ENCODE assay signal across 9 mouse cellular contexts in the genomic region with DNA sequence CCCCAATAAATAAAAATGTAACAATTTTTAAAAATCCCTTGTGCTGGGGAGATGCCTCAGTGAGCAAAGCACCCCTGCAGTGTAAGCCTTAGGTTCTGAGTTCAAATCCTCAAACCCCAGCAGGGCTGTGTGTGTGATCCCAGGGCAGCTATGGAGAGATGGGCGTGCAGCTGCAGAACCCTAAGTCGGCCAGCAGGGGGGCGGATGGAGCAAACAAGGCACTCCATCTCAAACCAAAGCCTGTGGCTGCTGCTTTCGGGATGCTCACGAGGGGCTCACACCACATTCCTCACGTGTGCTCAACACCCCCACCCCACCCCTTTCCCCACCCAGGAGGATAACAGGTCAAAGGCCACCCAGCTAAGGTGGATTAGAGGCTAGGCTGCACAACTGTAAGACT. TPM values are rescaled to one million over a fixed set of nuclear protein-coding genes. Genes with fewer than 3 reads are reported as not detected.
DNase-seq lines count a peak whose midpoint lies in the region; ATAC-seq and TF ChIP-seq lines count a peak whose summit lies in the region.
"Had no signal": no experiment of that assay in that cellular context is flagged by ENCODE, and none has a peak within 500 bp of the region (broad histone marks: within the 10 kb centered on the region; RNA-seq: fewer than 3 reads in every experiment).

No protein-coding gene starts in this region.

- TF ChIP-seq CTCF in midbrain, postnatal 0 days (IDR thresholded peaks at IDR 0.05) = peak; percentile 69

- 7% methylated on average over 6 of the region's 6 CpGs for WGBS in forebrain, embryonic 12.5 days
- 5% methylated on average over 6 of the region's 6 CpGs for WGBS in hindbrain, embryonic 14.5 days
- WGBS in midbrain, postnatal 0 days = 2% methylated on average over 6 of the region's 6 CpGs

- no peaks in the 10 kb centered on the region for H3K27me3 ChIP-seq in forebrain, embryonic 12.5 days
- no peaks in the 10 kb centered on the region for H3K27me3 ChIP-seq in hindbrain, embryonic 14.5 days (ENCODE audit: control insufficient read depth, insufficient read depth, low read length)
- no peaks in the 10 kb centered on the region for H3K27me3 ChIP-seq in midbrain, postnatal 0 days (ENCODE audit: insufficient read depth, low read length)

- 0 out of 2 replicates have a peak, but pooled peaks cover 5% of the 10 kb centered on the region for H3K36me3 ChIP-seq in forebrain, embryonic 12.5 days (replicated peaks)
- H3K36me3 ChIP-seq in hindbrain, embryonic 14.5 days (replicated peaks; ENCODE audit: control insufficient read depth, insufficient read depth) = no peaks in the 10 kb centered on the region
- H3K36me3 ChIP-seq in midbrain, postnatal 0 days (ENCODE audit: insufficient read depth, low read length) = no peaks in the 10 kb centered on the region

- H3K4me3 ChIP-seq in forebrain, embryonic 12.5 days (replicated peaks) = no peak overlapping the region
- H3K4me3 ChIP-seq in hindbrain, embryonic 14.5 days (replicated peaks; ENCODE audit: low read length) = no peak overlapping the region
- no peak overlapping the region for H3K4me3 ChIP-seq in midbrain, postnatal 0 days (ENCODE audit: low read depth, low read length)
- H3K4me3 ChIP-seq: erythroblast, embryonic 14.5 days had no signal

- H3K4me2 ChIP-seq in forebrain, embryonic 12.5 days = 0 out of 2 replicates have a peak overlapping the region, but pooled peaks have one; percentile 2
- no peak overlapping the region for H3K4me2 ChIP-seq in hindbrain, embryonic 14.5 days (replicated peaks)
- no peak overlapping the region for H3K4me2 ChIP-seq in midbrain, postnatal 0 days (ENCODE audit: low read depth, low read length, poor library complexity, severe bottlenecking)

- H3K4me1 ChIP-seq in forebrain, embryonic 12.5 days = no peaks in the 10 kb centered on the region
- no peaks in the 10 kb centered on the region for H3K4me1 ChIP-seq in hindbrain, embryonic 14.5 days (replicated peaks; ENCODE audit: control insufficient read depth, insufficient read depth, low read length)
- H3K4me1 ChIP-seq in midbrain, postnatal 0 days (ENCODE audit: insufficient read depth, low read length) = no peaks in the 10 kb centered on the region

- peak; percentile 74 for DNase-seq in ovary, postnatal 36 days (ENCODE audit: low spot score)
- no peak for DNase-seq in ovary, postnatal 10 days (ENCODE audit: low spot score)
- DNase-seq in c-Kit-positive CD71-negative TER-119-negative erythroid progenitor cells, embryonic 14.5 days (ENCODE audit: low read depth) = peak; percentile 37
- peak; percentile 64 for DNase-seq in hindbrain, embryonic 14.5 days (ENCODE audit: low spot score)
- DNase-seq in left cerebral cortex, postnatal 4 days = peak; percentile 70
- peak; percentile 44 for DNase-seq in midbrain, postnatal 0 days (ENCODE audit: low spot score)
- peak; percentile 52 for DNase-seq in thymus, postnatal 0 days (ENCODE audit: low spot score)

- intact Hi-C loops in left cerebral cortex, postnatal 4 days (cut with DNase I) = no loop called here

- H3K27ac ChIP-seq in forebrain, embryonic 12.5 days = no peak overlapping the region
- no peak overlapping the region for H3K27ac ChIP-seq in hindbrain, embryonic 14.5 days
- no peak overlapping the region for H3K27ac ChIP-seq in midbrain, postnatal 0 days (ENCODE audit: low read depth, low read length)

- ATAC-seq in forebrain, embryonic 12.5 days (ENCODE audit: low FRiP score) = peak; percentile 39; the same call in 1 of the 2 replicates
- ATAC-seq in hindbrain, embryonic 14.5 days (ENCODE audit: low FRiP score) = peak; percentile 40; the same call in 1 of the 2 replicates
- ATAC-seq in midbrain, postnatal 0 days (ENCODE audit: low FRiP score) = no peak

- no peaks in the 10 kb centered on the region for H3K9me3 ChIP-seq in forebrain, embryonic 12.5 days
- no peaks in the 10 kb centered on the region for H3K9me3 ChIP-seq in hindbrain, embryonic 14.5 days (ENCODE audit: control insufficient read depth, low read length)
- no peaks in the 10 kb centered on the region for H3K9me3 ChIP-seq in midbrain, postnatal 0 days (ENCODE audit: low read length)

- peak overlapping the region; percentile 25; the same call in 1 of the 2 replicates for H3K9ac ChIP-seq in forebrain, embryonic 12.5 days
- no peak overlapping the region for H3K9ac ChIP-seq in hindbrain, embryonic 14.5 days
- no peak overlapping the region for H3K9ac ChIP-seq in midbrain, postnatal 0 days (replicated peaks; ENCODE audit: low read length, poor library complexity, severe bottlenecking)

RNA-seq across cellular contexts. Expression of a gene that starts 11.6 kb away (rescaled TPM):
- 6.1 and 6.2 TPM in 2 replicates for polyA plus RNA-seq in forebrain, embryonic 12.5 days (2016; fragmentation: Nextera tagmentation; extraction: Ambion mirVana)
- polyA plus RNA-seq in hindbrain, embryonic 14.5 days (2014; fragmentation: Nextera tagmentation; extraction: Ambion mirVana) = 3.0 and 3.3 TPM in 2 replicates
- total RNA-seq in left cerebral cortex, postnatal 4 days (2021) = 1 to 10 TPM; 8.7 to 9.7 TPM
- 14.9 and 15.2 TPM in 2 replicates for total RNA-seq in midbrain, postnatal 0 days (2014; rRNA removed)
- 2.9 TPM in 2 replicates for polyA plus RNA-seq in midbrain, postnatal 0 days (2015; fragmentation: Nextera tagmentation; extraction: Ambion mirVana)
- 1.8 and 2.0 TPM in 2 replicates for polyA plus RNA-seq in thymus, postnatal 0 days (2015; fragmentation: Nextera tagmentation; extraction: Ambion mirVana)

RNA-seq across cellular contexts. Expression of a gene that starts 26.8 kb away (rescaled TPM):
- polyA plus RNA-seq in forebrain, embryonic 12.5 days (2016; fragmentation: Nextera tagmentation; extraction: Ambion mirVana) = 112 and 118 TPM in 2 replicates
- 17.7 and 18.7 TPM in 2 replicates for polyA plus RNA-seq in hindbrain, embryonic 14.5 days (2014; fragmentation: Nextera tagmentation; extraction: Ambion mirVana)
- 1 to 10 TPM; 4.9 to 5.9 TPM for total RNA-seq in left cerebral cortex, postnatal 4 days (2021)
- total RNA-seq in midbrain, postnatal 0 days (2014; rRNA removed) = 5.5 and 6.6 TPM in 2 replicates
- 6.3 and 8.2 TPM in 2 replicates for polyA plus RNA-seq in midbrain, postnatal 0 days (2015; fragmentation: Nextera tagmentation; extraction: Ambion mirVana)
- polyA plus RNA-seq in thymus, postnatal 0 days (2015; fragmentation: Nextera tagmentation; extraction: Ambion mirVana) = 136 and 144 TPM in 2 replicates

RNA-seq across cellular contexts. Expression of a gene that starts 48.4 kb away (rescaled TPM):
- polyA plus RNA-seq in forebrain, embryonic 12.5 days (2016; fragmentation: Nextera tagmentation; extraction: Ambion mirVana) = 0.45 TPM in 1 of 2 replicates, not detected in the other
- 0.33 and 0.62 TPM in 2 replicates for polyA plus RNA-seq in hindbrain, embryonic 14.5 days (2014; fragmentation: Nextera tagmentation; extraction: Ambion mirVana)
- not detected for total RNA-seq in left cerebral cortex, postnatal 4 days (2021)
- not detected in 2 replicates for total RNA-seq in midbrain, postnatal 0 days (2014; rRNA removed)
- polyA plus RNA-seq in midbrain, postnatal 0 days (2015; fragmentation: Nextera tagmentation; extraction: Ambion mirVana) = 0.20 and 0.48 TPM in 2 replicates
- polyA plus RNA-seq in thymus, postnatal 0 days (2015; fragmentation: Nextera tagmentation; extraction: Ambion mirVana) = 0.16 TPM in 1 of 2 replicates, not detected in the other
